Mouse (Mus musculus): Measurements from ENCODE around the gene Arhgap28. TPM values are rescaled to one million over a fixed set of nuclear protein-coding genes. Genes with fewer than 3 reads are reported as not detected.

Gene Arhgap28
- polyA plus RNA-seq, 1 experiment, result 0.77 TPM

- Histone ChIP-seq H3K36me3 (ENCODE audit: control insufficient read depth, insufficient read depth, low read length) (no peaks in the 10 kb centered on the region), H3K4me1 (replicated peaks; ENCODE audit: control insufficient read depth, insufficient read depth, low read length) (no peaks in the 10 kb centered on the region), H3K4me3 (ENCODE audit: control insufficient read depth, insufficient read depth, low read length) (no peak overlapping the region), H3K27me3 (ENCODE audit: control insufficient read depth, insufficient read depth, low read length) (no peaks in the 10 kb centered on the region), H3K27ac (ENCODE audit: control insufficient read depth, insufficient read depth, low read length) (no peak overlapping the region)
- TF ChIP-seq POLR2A (IDR thresholded peaks at IDR 0.05; ENCODE audit: control insufficient read depth, extremely low read depth, insufficient read depth, low read length, poor library complexity) (no peak), CTCF (IDR thresholded peaks at IDR 0.05; ENCODE audit: borderline replicate concordance, control insufficient read depth, extremely low read depth, insufficient read depth, low read length, poor library complexity) (no peak)
- 95% methylated on average over 4 of the region's 4 CpGs for WGBS
- DNase-seq, result no peak
Observed at GRCm38 (mm10) chr17:68028519-68028918, 24.6 kb upstream of the Arhgap28 start.

DNA sequence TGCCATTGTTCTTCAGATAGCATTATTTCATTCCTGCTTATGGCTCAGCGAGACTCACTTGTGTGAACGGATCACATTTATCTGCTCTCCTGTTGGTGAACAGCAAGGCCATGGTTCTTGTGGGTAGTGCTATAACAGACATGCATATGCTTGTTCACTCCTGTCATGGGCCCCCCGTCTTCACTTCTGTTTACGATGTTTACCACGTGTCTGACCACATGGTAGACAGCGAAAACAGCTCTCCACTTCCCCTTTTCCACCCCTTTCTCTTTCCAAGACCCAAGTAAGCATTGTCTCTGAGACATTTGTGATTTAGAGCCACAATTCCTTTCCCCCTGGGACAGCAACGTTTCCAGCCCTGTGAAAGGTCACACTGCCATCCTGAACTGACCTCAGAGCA, 20.4 kb upstream of the Arhgap28 start:
- H3K36me3 ChIP-seq (ENCODE audit: control insufficient read depth, insufficient read depth, low read length), result no peaks in the 10 kb centered on the region
- no peak for TF ChIP-seq CTCF (IDR thresholded peaks at IDR 0.05; ENCODE audit: borderline replicate concordance, control insufficient read depth, extremely low read depth, insufficient read depth, low read length, poor library complexity)
- no peak for TF ChIP-seq POLR2A (IDR thresholded peaks at IDR 0.05; ENCODE audit: control insufficient read depth, extremely low read depth, insufficient read depth, low read length, poor library complexity)
- no peak for DNase-seq
- H3K4me1 ChIP-seq (replicated peaks; ENCODE audit: control insufficient read depth, insufficient read depth, low read length), result no peaks in the 10 kb centered on the region
- no peak overlapping the region for H3K4me3 ChIP-seq (ENCODE audit: control insufficient read depth, insufficient read depth, low read length)
- 40% methylated on average over 7 of the region's 7 CpGs for WGBS
- no peak overlapping the region for H3K27ac ChIP-seq (ENCODE audit: control insufficient read depth, insufficient read depth, low read length)
- no peaks in the 10 kb centered on the region for H3K27me3 ChIP-seq (ENCODE audit: control insufficient read depth, insufficient read depth, low read length)

- no peaks in the 10 kb centered on the region for H3K27me3 ChIP-seq (ENCODE audit: control insufficient read depth, insufficient read depth, low read length)
- no peak overlapping the region for H3K4me3 ChIP-seq (ENCODE audit: control insufficient read depth, insufficient read depth, low read length)
- TF ChIP-seq POLR2A (IDR thresholded peaks at IDR 0.05; ENCODE audit: control insufficient read depth, extremely low read depth, insufficient read depth, low read length, poor library complexity) (no peak), CTCF (IDR thresholded peaks at IDR 0.05; ENCODE audit: borderline replicate concordance, control insufficient read depth, extremely low read depth, insufficient read depth, low read length, poor library complexity) (no peak)
- no peaks in the 10 kb centered on the region for H3K36me3 ChIP-seq (ENCODE audit: control insufficient read depth, insufficient read depth, low read length)
- 60% methylated on average over 15 of the region's 15 CpGs for WGBS
- H3K4me1 ChIP-seq (replicated peaks; ENCODE audit: control insufficient read depth, insufficient read depth, low read length), result no peaks in the 10 kb centered on the region
- H3K27ac ChIP-seq (ENCODE audit: control insufficient read depth, insufficient read depth, low read length), result no peak overlapping the region
- DNase-seq, result no peak
Observed at GRCm38 (mm10) chr17:68019466-68020065, 15.6 kb upstream of the Arhgap28 start.

DNA sequence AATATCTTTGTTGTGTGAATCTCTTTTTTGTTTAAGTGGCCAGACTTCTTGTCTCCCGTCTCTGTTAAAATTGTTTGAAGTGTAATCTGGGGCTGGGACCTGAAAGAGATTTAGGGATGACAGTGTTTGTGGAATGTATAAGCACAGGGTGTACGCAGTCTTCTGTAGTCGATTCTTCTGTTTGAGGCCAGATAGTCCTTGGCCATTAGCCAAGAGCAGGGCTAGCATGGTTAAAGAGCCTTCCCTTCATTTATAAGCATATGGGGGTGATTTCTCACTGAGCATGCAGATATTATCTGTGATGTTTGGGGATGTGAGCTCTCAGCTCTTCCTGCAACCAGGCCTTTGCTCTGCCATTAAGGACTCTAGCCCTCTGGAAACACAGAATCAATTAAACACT, 13.2 kb upstream of the Arhgap28 start:
- WGBS, result 84% methylated on average over 3 of the region's 3 CpGs
- H3K36me3 ChIP-seq (ENCODE audit: control insufficient read depth, insufficient read depth, low read length), result no peaks in the 10 kb centered on the region
- H3K27me3 ChIP-seq (ENCODE audit: control insufficient read depth, insufficient read depth, low read length), result no peaks in the 10 kb centered on the region
- no peak overlapping the region for H3K4me3 ChIP-seq (ENCODE audit: control insufficient read depth, insufficient read depth, low read length)
- no peak overlapping the region for H3K27ac ChIP-seq (ENCODE audit: control insufficient read depth, insufficient read depth, low read length)
- TF ChIP-seq CTCF (IDR thresholded peaks at IDR 0.05; ENCODE audit: borderline replicate concordance, control insufficient read depth, extremely low read depth, insufficient read depth, low read length, poor library complexity), result no peak
- TF ChIP-seq POLR2A (IDR thresholded peaks at IDR 0.05; ENCODE audit: control insufficient read depth, extremely low read depth, insufficient read depth, low read length, poor library complexity), result no peak
- H3K4me1 ChIP-seq (replicated peaks; ENCODE audit: control insufficient read depth, insufficient read depth, low read length), result no peaks in the 10 kb centered on the region
- DNase-seq, result no peak

DNA sequence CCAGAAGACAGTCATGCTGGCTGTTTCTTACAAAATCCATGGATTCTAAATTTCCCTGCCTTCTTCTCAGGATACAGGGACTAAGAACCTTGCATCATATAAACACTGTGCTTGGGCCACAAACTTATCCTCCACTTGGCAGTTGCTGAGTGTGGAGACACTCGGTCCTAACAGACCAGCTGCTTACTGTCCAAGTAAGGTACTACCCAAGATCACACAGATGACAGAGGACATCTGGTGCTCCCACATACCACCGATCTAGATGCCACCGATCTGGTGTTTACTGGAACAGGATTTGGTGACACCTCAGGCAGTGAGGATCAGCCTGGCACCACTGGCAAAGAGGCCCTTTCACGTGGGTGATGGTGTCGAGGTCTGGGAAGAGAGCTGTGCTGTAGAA, 7.7 kb upstream of the Arhgap28 start:
- TF ChIP-seq POLR2A (IDR thresholded peaks at IDR 0.05; ENCODE audit: control insufficient read depth, extremely low read depth, insufficient read depth, low read length, poor library complexity), result no peak
- H3K4me3 ChIP-seq (ENCODE audit: control insufficient read depth, insufficient read depth, low read length), result no peak overlapping the region
- no peaks in the 10 kb centered on the region for H3K4me1 ChIP-seq (replicated peaks; ENCODE audit: control insufficient read depth, insufficient read depth, low read length)
- no peak for DNase-seq
- WGBS, result 91% methylated on average over 5 of the region's 5 CpGs
- H3K27ac ChIP-seq (ENCODE audit: control insufficient read depth, insufficient read depth, low read length), result no peak overlapping the region
- H3K27me3 ChIP-seq (ENCODE audit: control insufficient read depth, insufficient read depth, low read length), result no peaks in the 10 kb centered on the region
- no peaks in the 10 kb centered on the region for H3K36me3 ChIP-seq (ENCODE audit: control insufficient read depth, insufficient read depth, low read length)

DNA sequence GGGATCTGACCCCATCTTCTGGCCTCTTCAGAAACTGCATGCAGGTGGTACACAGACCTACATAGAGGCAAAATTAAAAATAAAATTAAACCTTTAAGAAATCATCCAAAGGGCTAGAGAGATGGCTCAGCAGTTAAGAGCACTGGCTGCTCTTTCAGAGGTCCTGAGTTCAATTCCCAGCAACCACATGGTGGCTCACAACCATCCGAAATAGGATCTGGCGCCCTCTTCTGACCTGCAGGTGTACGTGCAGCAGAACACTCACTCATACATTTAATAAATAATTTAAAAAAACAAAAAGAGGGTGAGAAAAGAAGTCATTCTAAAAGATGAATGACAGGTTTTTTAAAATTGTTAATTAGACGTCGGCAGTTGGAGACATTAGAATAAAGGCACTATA, 6.1 kb upstream of the Arhgap28 start:
- WGBS, result 97% methylated on average over 5 of the region's 5 CpGs
- no peak overlapping the region for H3K27ac ChIP-seq (ENCODE audit: control insufficient read depth, insufficient read depth, low read length)
- TF ChIP-seq CTCF (IDR thresholded peaks at IDR 0.05; ENCODE audit: borderline replicate concordance, control insufficient read depth, extremely low read depth, insufficient read depth, low read length, poor library complexity) (no peak), POLR2A (IDR thresholded peaks at IDR 0.05; ENCODE audit: control insufficient read depth, extremely low read depth, insufficient read depth, low read length, poor library complexity) (no peak)
- no peaks in the 10 kb centered on the region for H3K4me1 ChIP-seq (replicated peaks; ENCODE audit: control insufficient read depth, insufficient read depth, low read length)
- H3K36me3 ChIP-seq (ENCODE audit: control insufficient read depth, insufficient read depth, low read length), result no peaks in the 10 kb centered on the region
- H3K27me3 ChIP-seq (ENCODE audit: control insufficient read depth, insufficient read depth, low read length), result no peaks in the 10 kb centered on the region
- no peak overlapping the region for H3K4me3 ChIP-seq (ENCODE audit: control insufficient read depth, insufficient read depth, low read length)
- no peak for DNase-seq

Measured in thymus, adult 2 months (tissue).